Mouse (Mus musculus): ENCODE measurements around the gene Nod2. TPM values are rescaled to one million over a fixed set of nuclear protein-coding genes. Genes with fewer than 3 reads are reported as not detected.

Nod2 gene
- not detected in 2 replicates for polyA plus RNA-seq (2012)

GRCm38 (mm10) chr8:88646837-88647778 is at the start of gene Nod2:
Gene Nod2 (plus strand): TSS chr8:88647315.
- TF ChIP-seq TAL1 (IDR thresholded peaks at IDR 0.05; ENCODE audit: low read length) (no peak), GATA1 (IDR thresholded peaks at IDR 0.05; ENCODE audit: low read length) (no peak)
- Histone ChIP-seq H3K27me3 (ENCODE audit: control insufficient read depth) (no peaks in the 10 kb centered on the region), H3K4me3 (replicated peaks) (peak within 1 kb of the TSS; percentile 32)

GRCm38 (mm10) chr8:88598578-88598977 is 48.5 kb upstream of the Nod2 start:
- Histone ChIP-seq H3K4me1 (ENCODE audit: control insufficient read depth) (no peaks in the 10 kb centered on the region), H3K9me3 (ENCODE audit: control insufficient read depth, low read length) (peaks cover 3% of the 10 kb centered on the region), H3K36me3 (ENCODE audit: control insufficient read depth) (no peaks in the 10 kb centered on the region), H3K4me3 (replicated peaks) (no peak overlapping the region), H3K27me3 (ENCODE audit: control insufficient read depth) (no peaks in the 10 kb centered on the region)
- TF ChIP-seq GATA1 (IDR thresholded peaks at IDR 0.05; ENCODE audit: low read length) = no peak
- no peak for TF ChIP-seq TAL1 (IDR thresholded peaks at IDR 0.05; ENCODE audit: low read length)

More at GRCm38 (mm10) chr8:88646837-88647778, at the start of gene Nod2:
- H3K4me1 ChIP-seq (ENCODE audit: control insufficient read depth) = peaks cover 6% of the 10 kb centered on the region
- H3K36me3 ChIP-seq (ENCODE audit: control insufficient read depth) = no peaks in the 10 kb centered on the region
- no peaks in the 10 kb centered on the region for H3K9me3 ChIP-seq (ENCODE audit: control insufficient read depth, low read length)

GRCm38 (mm10) chr8:88599491-88599890 is 47.6 kb upstream of the Nod2 start:
- H3K9me3 ChIP-seq (ENCODE audit: control insufficient read depth, low read length) = peaks cover 3% of the 10 kb centered on the region
- no peaks in the 10 kb centered on the region for H3K36me3 ChIP-seq (ENCODE audit: control insufficient read depth)
- no peak overlapping the region for H3K4me3 ChIP-seq (replicated peaks)
- H3K4me1 ChIP-seq (ENCODE audit: control insufficient read depth) = no peaks in the 10 kb centered on the region
- TF ChIP-seq TAL1 (IDR thresholded peaks at IDR 0.05; ENCODE audit: low read length) = no peak
- no peak for TF ChIP-seq GATA1 (IDR thresholded peaks at IDR 0.05; ENCODE audit: low read length)
- H3K27me3 ChIP-seq (ENCODE audit: control insufficient read depth) = 0 out of 2 replicates have a peak, but pooled peaks cover 2% of the 10 kb centered on the region

- H3K27me3 ChIP-seq (ENCODE audit: control insufficient read depth) = 0 out of 2 replicates have a peak, but pooled peaks cover 2% of the 10 kb centered on the region
- H3K36me3 ChIP-seq (ENCODE audit: control insufficient read depth) = no peaks in the 10 kb centered on the region
Observed at GRCm38 (mm10) chr8:88603446-88603989, 43.6 kb upstream of the Nod2 start.

DNA sequence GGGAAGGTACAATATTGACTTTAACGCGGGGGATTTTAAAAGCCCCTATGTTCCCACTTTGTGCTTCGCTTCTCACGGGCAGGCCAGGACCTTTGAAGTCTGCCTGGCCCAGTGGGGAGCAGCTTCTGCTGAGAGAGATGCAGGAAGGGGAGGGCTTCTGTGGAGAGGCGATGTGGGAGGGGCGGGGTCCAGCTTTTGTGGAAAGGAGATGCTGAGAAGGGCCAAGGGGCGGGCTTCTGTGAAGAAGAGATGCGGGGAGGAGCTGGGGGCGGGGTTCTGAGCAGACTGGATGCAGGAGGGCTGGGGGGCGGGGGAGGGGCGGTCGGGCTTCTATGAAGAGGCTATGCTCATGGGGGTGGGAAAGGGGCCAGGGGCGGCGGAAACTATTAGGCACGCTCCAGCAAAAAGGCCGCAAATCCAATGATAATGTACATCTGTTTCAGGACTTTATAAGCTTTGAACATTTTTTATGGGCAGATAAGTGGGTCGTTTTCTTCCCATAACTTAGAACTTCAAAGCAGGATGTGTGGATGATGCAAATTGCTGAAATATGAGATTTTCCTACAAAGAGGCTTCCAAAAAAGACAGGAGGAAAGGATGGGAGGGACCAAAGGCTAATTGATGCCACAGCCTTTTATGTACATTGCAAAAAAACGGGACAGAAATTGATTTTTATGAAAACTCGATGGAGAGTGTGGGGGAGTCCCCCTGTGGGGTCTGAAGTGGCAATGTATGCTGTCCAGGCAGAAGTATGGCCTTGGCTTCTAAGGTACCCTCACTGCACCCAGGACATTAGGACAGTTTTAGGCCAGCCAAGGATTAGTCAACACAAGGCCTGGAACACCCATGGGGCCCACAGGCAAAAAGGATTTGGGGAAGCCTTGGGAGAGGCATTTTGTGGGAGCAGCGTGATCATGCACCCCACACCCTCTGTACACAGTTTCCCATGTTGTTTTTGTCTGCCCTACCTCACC is 42.8 kb upstream of the Nod2 start:
- H3K9me3 ChIP-seq (ENCODE audit: control insufficient read depth, low read length) = peaks cover 3% of the 10 kb centered on the region
- no peaks in the 10 kb centered on the region for H3K4me1 ChIP-seq (ENCODE audit: control insufficient read depth)
- TF ChIP-seq TAL1 (IDR thresholded peaks at IDR 0.05; ENCODE audit: low read length) (no peak), GATA1 (IDR thresholded peaks at IDR 0.05; ENCODE audit: low read length) (no peak)
- H3K4me3 ChIP-seq (replicated peaks) = no peak overlapping the region
- H3K27me3 ChIP-seq (ENCODE audit: control insufficient read depth) = 0 out of 2 replicates have a peak, but pooled peaks cover 2% of the 10 kb centered on the region
- H3K36me3 ChIP-seq (ENCODE audit: control insufficient read depth) = no peaks in the 10 kb centered on the region

More at GRCm38 (mm10) chr8:88603446-88603989, 43.6 kb upstream of the Nod2 start:
- H3K4me1 ChIP-seq (ENCODE audit: control insufficient read depth) = no peaks in the 10 kb centered on the region
- no peak overlapping the region for H3K4me3 ChIP-seq (replicated peaks)
- TF ChIP-seq TAL1 (IDR thresholded peaks at IDR 0.05; ENCODE audit: low read length) (no peak), GATA1 (IDR thresholded peaks at IDR 0.05; ENCODE audit: low read length) (no peak)
- H3K9me3 ChIP-seq (ENCODE audit: control insufficient read depth, low read length) = peaks cover 3% of the 10 kb centered on the region

- Histone ChIP-seq H3K4me3 (replicated peaks) (no peak overlapping the region), H3K27me3 (ENCODE audit: control insufficient read depth) (0 out of 2 replicates have a peak, but pooled peaks cover 2% of the 10 kb centered on the region), H3K4me1 (ENCODE audit: control insufficient read depth) (no peaks in the 10 kb centered on the region), H3K36me3 (ENCODE audit: control insufficient read depth) (no peaks in the 10 kb centered on the region), H3K9me3 (ENCODE audit: control insufficient read depth, low read length) (peaks cover 3% of the 10 kb centered on the region)
- no peak for TF ChIP-seq GATA1 (IDR thresholded peaks at IDR 0.05; ENCODE audit: low read length)
- no peak for TF ChIP-seq TAL1 (IDR thresholded peaks at IDR 0.05; ENCODE audit: low read length)
Observed at GRCm38 (mm10) chr8:88605361-88606040, 41.6 kb upstream of the Nod2 start.

DNA sequence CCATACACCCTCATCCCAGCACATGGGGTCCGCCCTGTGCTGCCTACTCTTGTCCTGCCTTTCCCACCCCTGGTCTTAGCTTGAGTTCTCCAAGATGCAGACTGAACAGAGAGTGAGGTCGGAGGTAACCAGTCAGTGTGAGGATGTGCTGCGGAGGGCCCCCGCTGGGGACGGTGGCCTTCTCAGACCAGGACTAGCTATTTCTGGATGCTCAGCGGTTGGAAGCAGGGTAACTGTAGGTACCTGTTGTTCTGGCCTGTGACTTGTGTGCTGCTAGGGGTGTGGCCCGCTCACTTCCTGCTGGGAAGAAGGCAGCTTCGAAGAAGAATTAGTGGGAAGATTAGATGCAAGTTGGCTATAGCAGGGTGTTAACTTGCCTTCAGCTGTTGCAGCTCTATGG is 38.1 kb upstream of the Nod2 start:
- H3K4me1 ChIP-seq (ENCODE audit: control insufficient read depth) = no peaks in the 10 kb centered on the region
- no peak overlapping the region for H3K4me3 ChIP-seq (replicated peaks)
- H3K27me3 ChIP-seq (ENCODE audit: control insufficient read depth) = no peaks in the 10 kb centered on the region
- no peaks in the 10 kb centered on the region for H3K9me3 ChIP-seq (ENCODE audit: control insufficient read depth, low read length)
- no peaks in the 10 kb centered on the region for H3K36me3 ChIP-seq (ENCODE audit: control insufficient read depth)
- no peak for TF ChIP-seq GATA1 (IDR thresholded peaks at IDR 0.05; ENCODE audit: low read length)
- TF ChIP-seq TAL1 (IDR thresholded peaks at IDR 0.05; ENCODE audit: low read length) = no peak

GRCm38 (mm10) chr8:88610271-88610670 is 36.8 kb upstream of the Nod2 start:
- Histone ChIP-seq H3K27me3 (ENCODE audit: control insufficient read depth) (no peaks in the 10 kb centered on the region), H3K36me3 (ENCODE audit: control insufficient read depth) (no peaks in the 10 kb centered on the region), H3K9me3 (ENCODE audit: control insufficient read depth, low read length) (no peaks in the 10 kb centered on the region), H3K4me1 (ENCODE audit: control insufficient read depth) (no peaks in the 10 kb centered on the region), H3K4me3 (replicated peaks) (no peak overlapping the region)
- TF ChIP-seq TAL1 (IDR thresholded peaks at IDR 0.05; ENCODE audit: low read length) (no peak), GATA1 (IDR thresholded peaks at IDR 0.05; ENCODE audit: low read length) (no peak)
